ENCODE assay signal across 8 mouse cellular contexts in genomic region chr12:69537243-69537674, GRCm38 (mm10). TPM values are rescaled to one million over a fixed set of nuclear protein-coding genes. Genes with fewer than 3 reads are reported as not detected.
DNase-seq lines count a peak whose midpoint lies in the region; ATAC-seq and TF ChIP-seq lines count a peak whose summit lies in the region.

No protein-coding gene starts in this region.

- peak; percentile 58; the same call in 1 of the 2 replicates for ATAC-seq in kidney, embryonic 16.5 days (ENCODE audit: low FRiP score, low TSS enrichment)

- H3K9ac ChIP-seq in kidney, embryonic 16.5 days (replicated peaks; ENCODE audit: low read length) = peak overlapping the region; percentile 56

- peak overlapping the region; percentile 65 for H3K27ac ChIP-seq in embryonic facial prominence, embryonic 10.5 days (replicated peaks)
- peak overlapping the region; percentile 86 for H3K27ac ChIP-seq in kidney, embryonic 16.5 days (ENCODE audit: low read length)
- peak overlapping the region; percentile 57 for H3K27ac ChIP-seq in olfactory bulb, adult 2 months (ENCODE audit: insufficient read depth, low read depth, low read length)

- no peaks in the 10 kb centered on the region for H3K36me3 ChIP-seq in embryonic facial prominence, embryonic 10.5 days (replicated peaks)
- H3K36me3 ChIP-seq in kidney, embryonic 16.5 days (ENCODE audit: insufficient read depth, low read length) = no peaks in the 10 kb centered on the region

- H3K27me3 ChIP-seq in embryonic facial prominence, embryonic 10.5 days (replicated peaks; ENCODE audit: low read depth, poor library complexity, severe bottlenecking) = no peaks in the 10 kb centered on the region
- 0 out of 2 replicates have a peak, but pooled peaks cover 4% of the 10 kb centered on the region for H3K27me3 ChIP-seq in kidney, embryonic 16.5 days (ENCODE audit: insufficient read depth, low read length)

- no peaks in the 10 kb centered on the region for H3K9me3 ChIP-seq in embryonic facial prominence, embryonic 10.5 days
- no peaks in the 10 kb centered on the region for H3K9me3 ChIP-seq in kidney, embryonic 16.5 days (ENCODE audit: low read length)

- peak overlapping the region; percentile 21 for H3K4me3 ChIP-seq in embryonic facial prominence, embryonic 10.5 days
- H3K4me3 ChIP-seq in kidney, embryonic 16.5 days (ENCODE audit: low read length) = peak overlapping the region; percentile 17
- peak overlapping the region; percentile 2; the same call in 1 of the 2 replicates for H3K4me3 ChIP-seq in olfactory bulb, adult 2 months (ENCODE audit: insufficient read depth, low read depth, low read length)

- peaks cover 27% of the 10 kb centered on the region for H3K4me1 ChIP-seq in embryonic facial prominence, embryonic 10.5 days
- H3K4me1 ChIP-seq in kidney, embryonic 16.5 days (ENCODE audit: insufficient read depth, low read length) = peaks cover 42% of the 10 kb centered on the region
- H3K4me1 ChIP-seq in olfactory bulb, adult 2 months (ENCODE audit: control insufficient read depth, insufficient read depth, low read length) = peaks cover 38% of the 10 kb centered on the region

- peak; percentile 45 for DNase-seq in thymus, postnatal 4 days
- no peak for DNase-seq in thymus, postnatal 0 days (ENCODE audit: low spot score)
- peak; percentile 53 for DNase-seq in embryonic facial prominence, embryonic 10.5 days (ENCODE audit: low spot score)
- peak; percentile 47 to 59 for DNase-seq in heart, adult 9 months (ENCODE audit: low spot score in 2 of 2)
- peak; percentile 84 to 88 for DNase-seq in lung, adult 18-20 months
- no peak for DNase-seq in ovary, adult 18-20 months (ENCODE audit: low spot score)

- 36% methylated on average over 10 of the region's 10 CpGs for WGBS in embryonic facial prominence, embryonic 10.5 days
- WGBS in kidney, embryonic 16.5 days = 10% methylated on average over 10 of the region's 10 CpGs
- WGBS in olfactory bulb, adult 2 months = 12% methylated on average over 10 of the region's 10 CpGs

- no peak for TF ChIP-seq POLR2A in olfactory bulb, adult 2 months (IDR thresholded peaks at IDR 0.05; ENCODE audit: insufficient read depth, low read depth, low read length)

- TF ChIP-seq CTCF in olfactory bulb, adult 2 months (IDR thresholded peaks at IDR 0.05; ENCODE audit: insufficient read depth, low read depth, low read length) = no peak

- peak overlapping the region; percentile 52 for H3K4me2 ChIP-seq in kidney, embryonic 16.5 days (replicated peaks; ENCODE audit: low read depth, low read length)

RNA-seq across cellular contexts. Expression of gene Vcpkmt, which starts 45.6 kb away (rescaled TPM):
- polyA plus RNA-seq in thymus, postnatal 0 days (2015; fragmentation: Nextera tagmentation; extraction: Ambion mirVana) = 29.6 and 29.9 TPM in 2 replicates
- polyA plus RNA-seq in embryonic facial prominence, embryonic 10.5 days (2016; fragmentation: Nextera tagmentation; extraction: Ambion mirVana) = 36.6 and 37.5 TPM in 2 replicates
- polyA plus RNA-seq in kidney, embryonic 16.5 days (2015; fragmentation: Nextera tagmentation; extraction: Ambion mirVana) = 21.2 and 25.7 TPM in 2 replicates
- not detected in 2 replicates for polyA plus RNA-seq in olfactory bulb, adult 2 months (2012; ENCODE audit: insufficient read depth, insufficient read length, low replicate concordance, missing spikeins)

Comparison
In these comparisons a context has a peak if more than half of its experiments do, and no peak if none do; other contexts are left out.
1. DNase-seq: peak in thymus, postnatal 4 days (single experiment), embryonic facial prominence, embryonic 10.5 days (single experiment), heart, adult 9 months (2 of 2) and lung, adult 18-20 months (2 of 2); none in thymus, postnatal 0 days (single experiment) and ovary, adult 18-20 months (single experiment).
2. RNA of gene Vcpkmt, which starts 45.6 kb away (polyA plus RNA-seq): 36.6 to 37.5 TPM in embryonic facial prominence, embryonic 10.5 days, 29.6 to 29.9 TPM in thymus, postnatal 0 days and 21.2 to 25.7 TPM in kidney, embryonic 16.5 days; not detected in olfactory bulb, adult 2 months; every median in the first group is over 10 times any median in the second.
3. Peak in every context shown above with its lines, with median percentiles within 50 percentile points of each other: H3K27ac ChIP-seq and H3K4me3 ChIP-seq.